Mouse (Mus musculus): ENCODE results near the gene Duox2. TPM values are rescaled to one million over a fixed set of nuclear protein-coding genes. Genes with fewer than 3 reads are reported as not detected.

Gene Duox2
- total RNA-seq, 1 experiment from 2014 or later, result not detected

- ATAC-seq (replicated peaks; ENCODE audit: low read depth, poor library complexity, severe bottlenecking), result no peak
Measured at GRCm38 (mm10) chr2:122304544-122304943, 6.3 kb upstream of the Duox2 start.

- ATAC-seq (replicated peaks; ENCODE audit: low read depth, poor library complexity, severe bottlenecking), result peak; percentile 67
Measured at GRCm38 (mm10) chr2:122302574-122303241, 4.5 kb upstream of the Duox2 start.

GRCm38 (mm10) chr2:122301921-122302573, 3.8 kb upstream of the Duox2 start:
- ATAC-seq (replicated peaks; ENCODE audit: low read depth, poor library complexity, severe bottlenecking), result no peak

DNA sequence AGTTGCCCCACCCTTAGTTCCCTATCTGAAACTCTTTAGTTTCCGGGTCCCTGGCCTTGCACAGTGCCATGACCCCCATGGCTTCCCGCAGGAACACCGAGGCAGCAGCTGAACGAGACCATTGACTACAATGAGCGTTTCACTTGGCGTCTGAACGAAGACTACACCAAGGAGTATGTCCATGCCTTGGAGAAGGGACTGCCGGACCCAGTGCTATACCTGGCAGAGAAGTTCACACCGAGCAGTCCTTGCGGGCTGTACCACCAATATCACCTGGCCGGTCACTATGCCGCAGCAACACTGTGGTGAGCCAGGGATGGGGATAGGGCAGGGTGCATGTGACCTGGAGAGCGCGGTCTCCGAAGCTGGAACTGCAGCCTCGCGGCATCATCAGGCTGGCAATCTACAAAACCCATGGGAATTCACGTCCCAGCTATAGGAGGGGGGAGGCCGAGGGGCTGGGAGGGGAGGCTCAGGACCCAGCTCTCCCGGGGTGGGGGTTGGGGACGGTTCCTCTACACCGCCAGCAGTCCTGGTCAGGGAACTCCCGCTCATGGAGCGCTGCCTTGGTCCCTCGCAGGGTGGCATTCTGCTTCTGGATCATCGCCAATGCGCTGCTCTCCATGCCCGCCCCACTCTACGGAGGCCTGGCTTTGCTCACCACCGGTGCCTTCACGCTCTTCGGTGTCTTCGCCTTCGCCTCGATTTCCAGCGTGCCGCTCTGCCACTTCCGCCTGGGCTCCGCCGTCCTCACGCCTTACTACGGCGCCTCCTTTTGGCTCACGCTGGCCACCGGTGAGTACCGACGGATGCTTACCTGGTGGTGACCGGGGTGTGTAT, 3.1 kb upstream of the Duox2 start:
- peak; percentile 19 for ATAC-seq (replicated peaks; ENCODE audit: low read depth, poor library complexity, severe bottlenecking)

DNA sequence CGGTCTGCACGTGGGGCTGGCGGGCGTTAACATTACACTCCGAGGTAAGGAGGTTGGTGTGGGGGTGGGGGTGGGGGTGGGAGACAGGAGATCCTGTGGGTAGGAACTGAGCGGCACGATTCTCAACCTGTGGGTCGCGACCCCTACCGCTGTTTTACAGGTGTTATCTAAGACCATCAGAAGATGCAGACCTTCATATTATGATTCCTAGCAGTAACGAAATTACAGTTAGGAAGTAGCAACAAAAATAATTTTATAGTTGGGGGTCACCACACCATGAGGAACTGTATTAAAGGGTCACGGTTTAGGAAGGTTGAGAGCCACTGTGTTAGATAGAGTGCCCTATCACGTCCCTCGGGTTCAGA, 2.4 kb upstream of the Duox2 start:
- ATAC-seq (replicated peaks; ENCODE audit: low read depth, poor library complexity, severe bottlenecking), result no peak

- no peak for ATAC-seq (replicated peaks; ENCODE audit: low read depth, poor library complexity, severe bottlenecking)
Measured at GRCm38 (mm10) chr2:122299911-122300655, 1.8 kb upstream of the Duox2 start.

GRCm38 (mm10) chr2:122298596-122299490, 594 bp upstream of the Duox2 start, which contains the start of gene Duoxa2:
Duoxa2 (plus strand) TSS chr2:122298900.
- no peak for ATAC-seq (replicated peaks; ENCODE audit: low read depth, poor library complexity, severe bottlenecking)

- ATAC-seq (replicated peaks; ENCODE audit: low read depth, poor library complexity, severe bottlenecking), result peak; percentile 29; the same call in 1 of the 2 replicates
Measured at GRCm38 (mm10) chr2:122297271-122298095, 766 bp downstream of the Duox2 start.

DNA sequence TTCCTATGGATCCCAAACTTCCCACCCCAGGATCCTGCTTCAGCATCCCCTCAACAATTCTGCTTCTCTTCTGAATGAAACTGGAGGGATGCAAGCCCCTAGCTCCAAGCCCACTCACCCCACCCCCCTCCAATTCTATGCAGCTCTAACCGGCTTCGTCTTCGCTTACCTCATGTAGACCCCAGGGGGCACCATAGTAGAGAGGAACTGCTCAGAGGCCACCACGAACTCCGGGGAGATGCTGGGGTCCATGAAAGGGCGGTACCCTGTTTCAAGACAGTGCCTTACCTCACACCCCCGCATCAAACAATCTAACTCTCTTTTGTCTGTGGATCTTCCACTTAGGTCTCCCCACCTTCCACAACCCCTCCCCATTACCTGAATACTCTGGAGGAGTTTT, 3.3 kb downstream of the Duox2 start:
- ATAC-seq (replicated peaks; ENCODE audit: low read depth, poor library complexity, severe bottlenecking), result 0 out of 2 replicates have a peak, but pooled peaks have one; percentile 39

GRCm38 (mm10) chr2:122286137-122286536, 12.1 kb downstream of the Duox2 start:
- no peak for ATAC-seq (replicated peaks; ENCODE audit: low read depth, poor library complexity, severe bottlenecking)

DNA sequence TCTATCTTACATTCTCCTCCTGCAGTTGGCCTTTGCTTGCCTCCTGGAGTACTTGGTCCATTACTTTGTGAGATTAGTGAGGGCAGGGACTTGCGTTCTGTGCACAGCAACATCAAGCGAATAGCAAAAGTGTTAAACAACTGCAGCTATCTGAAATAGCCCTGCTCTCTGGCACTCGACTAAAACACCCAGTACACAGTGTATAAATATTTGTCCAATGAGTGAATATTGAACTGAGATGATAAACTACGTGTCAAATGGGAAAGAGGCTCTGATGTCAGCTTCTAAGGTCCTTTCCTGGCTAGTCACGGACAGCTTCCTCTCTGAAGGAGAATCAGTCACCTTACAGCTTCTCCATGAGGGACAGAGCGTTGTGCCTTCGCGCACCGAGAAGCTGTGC, 14.2 kb downstream of the Duox2 start:
- no peak for ATAC-seq (replicated peaks; ENCODE audit: low read depth, poor library complexity, severe bottlenecking)

GRCm38 (mm10) chr2:122278769-122279168, 19.5 kb downstream of the Duox2 start:
- ATAC-seq (replicated peaks; ENCODE audit: low read depth, poor library complexity, severe bottlenecking), result no peak

GRCm38 (mm10) chr2:122266407-122267193, 31.6 kb downstream of the Duox2 start:
- no peak for ATAC-seq (replicated peaks; ENCODE audit: low read depth, poor library complexity, severe bottlenecking)

DNA sequence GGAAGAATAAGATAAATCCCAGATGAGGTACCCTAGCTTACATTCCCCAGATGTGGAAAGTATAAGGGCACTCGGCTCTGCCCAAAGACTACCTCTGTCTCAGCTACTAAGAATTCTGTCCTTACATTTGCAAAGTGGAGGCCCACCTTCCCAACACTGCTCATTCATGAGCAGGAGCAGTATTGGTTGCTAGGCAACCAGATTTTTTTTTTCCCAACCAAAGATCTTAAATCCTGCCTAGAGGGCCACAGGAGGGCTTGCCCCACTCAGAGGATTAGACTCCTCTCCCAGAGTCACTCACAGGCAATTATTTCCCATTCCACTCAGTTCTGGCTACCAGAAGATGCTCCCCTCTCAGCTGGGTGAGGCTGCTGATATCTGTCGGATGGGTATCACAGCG, 33.6 kb downstream of the Duox2 start:
- no peak for ATAC-seq (replicated peaks; ENCODE audit: low read depth, poor library complexity, severe bottlenecking)

GRCm38 (mm10) chr2:122260729-122261128, 37.5 kb downstream of the Duox2 start:
- ATAC-seq (replicated peaks; ENCODE audit: low read depth, poor library complexity, severe bottlenecking), result no peak

- no peak for ATAC-seq (replicated peaks; ENCODE audit: low read depth, poor library complexity, severe bottlenecking)
Measured at GRCm38 (mm10) chr2:122255997-122256396, 42.3 kb downstream of the Duox2 start.

DNA sequence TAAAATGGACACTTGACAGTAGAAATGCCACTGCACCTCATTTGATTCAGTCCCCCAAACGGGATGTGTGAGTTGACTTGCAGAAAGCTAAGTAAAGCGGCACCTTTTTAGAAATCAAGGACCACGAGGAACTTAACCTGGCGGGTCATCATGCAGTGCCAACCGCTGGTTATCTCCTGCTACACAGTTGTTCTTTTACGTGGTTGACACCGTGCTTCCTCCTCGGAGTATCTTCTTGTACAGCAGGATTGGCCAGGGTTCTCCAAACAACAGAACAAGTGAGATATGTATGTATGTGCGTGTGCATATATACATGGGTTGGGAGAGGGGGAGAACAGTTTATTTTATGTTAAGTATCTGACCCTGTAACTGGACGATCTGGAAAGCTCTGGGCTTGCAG, 50.5 kb downstream of the Duox2 start:
- ATAC-seq (replicated peaks; ENCODE audit: low read depth, poor library complexity, severe bottlenecking), result no peak
